Mouse (Mus musculus): ENCODE measurements at regions not wholly inside any gene's neighbourhood (a gene's known extent, or its start where the extent isn't known, plus 50 kb on each side); places are given as distances from the start of the nearest gene placed in this dataset.

DNA sequence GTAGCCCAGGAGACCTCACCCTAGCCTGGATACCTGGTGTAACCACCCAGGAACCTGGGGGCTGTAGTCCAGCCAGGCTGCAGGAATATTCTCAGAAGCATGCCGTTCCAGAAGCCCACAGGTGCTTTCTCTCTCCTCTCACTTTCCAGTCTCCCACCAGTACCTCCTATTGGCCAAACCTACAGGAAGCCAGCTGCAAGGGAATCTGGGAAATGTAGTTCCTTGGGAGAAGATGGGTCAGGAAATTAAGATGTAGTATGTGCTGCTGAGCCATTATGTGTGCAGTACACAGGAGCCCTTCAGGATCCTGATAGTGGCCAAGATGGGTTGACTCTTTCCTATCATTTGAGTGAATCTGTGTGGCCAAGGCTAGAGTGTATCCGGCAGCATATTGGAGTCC, 282.8 kb downstream of the Uaca start:
- ATAC-seq (replicated peaks; ENCODE audit: low FRiP score, poor library complexity, severe bottlenecking), result no peak

- no peak for ATAC-seq (replicated peaks; ENCODE audit: low FRiP score, poor library complexity, severe bottlenecking)
Observed at GRCm38 (mm10) chr9:61077807-61078206, 283.5 kb downstream of the Uaca start.

DNA sequence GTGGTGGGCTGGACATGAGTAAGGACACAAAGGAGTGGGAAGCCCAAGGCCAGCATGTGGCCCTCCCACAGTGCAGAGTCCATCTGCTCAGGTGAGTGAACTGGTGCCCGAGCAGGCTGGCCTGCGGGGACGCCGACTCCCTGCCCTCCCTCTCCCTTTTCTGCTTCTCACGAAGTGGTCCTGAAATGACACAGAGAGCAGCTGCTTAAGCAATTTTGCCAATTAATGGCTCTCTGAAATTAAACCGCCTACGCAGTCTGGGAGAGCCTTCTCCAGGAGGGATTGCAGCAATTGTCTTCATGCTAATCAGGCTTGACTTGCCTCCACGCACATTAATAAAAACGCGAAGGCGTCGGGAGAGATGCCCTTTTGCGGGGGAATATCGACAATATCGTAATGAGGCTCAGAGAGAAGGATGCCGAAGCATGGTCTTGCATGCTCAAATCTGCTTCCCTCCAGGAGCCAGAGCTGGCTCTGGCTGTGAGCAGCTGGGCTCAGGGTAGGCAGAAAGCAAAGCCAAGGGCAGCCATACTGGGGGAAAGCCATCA, 287.2 kb downstream of the Uaca start:
- ATAC-seq (replicated peaks; ENCODE audit: low FRiP score, poor library complexity, severe bottlenecking), result no peak

DNA sequence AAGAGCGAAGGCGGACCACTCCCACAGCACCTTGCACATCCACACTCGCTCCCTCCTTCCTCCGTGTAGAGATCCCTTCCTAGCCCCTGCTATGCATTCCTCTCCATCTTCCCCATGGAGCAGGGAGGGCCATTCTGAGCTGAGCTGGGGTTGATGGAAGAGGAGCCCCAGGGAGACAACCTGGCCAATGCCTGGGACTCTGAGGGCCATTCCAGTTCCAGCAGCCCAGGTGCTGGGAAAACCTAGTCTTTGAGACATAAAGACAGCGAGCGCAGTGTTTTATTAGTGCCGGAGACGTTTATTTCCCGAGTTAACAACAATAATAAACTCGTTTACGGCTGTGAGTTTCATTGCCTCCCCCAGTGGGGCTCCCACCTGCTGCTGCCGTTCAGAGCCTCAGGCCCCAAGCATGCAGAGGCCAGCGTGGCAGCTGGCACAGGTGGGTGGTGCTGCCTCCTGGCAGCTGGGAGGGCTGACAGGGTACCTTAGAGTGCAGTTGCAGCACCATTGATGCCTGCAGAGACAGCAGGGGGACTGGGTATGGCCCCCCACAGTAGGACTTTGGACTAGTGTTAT, 287.4 kb upstream of the Tle3 start:
- no peak for ATAC-seq (replicated peaks; ENCODE audit: low FRiP score, poor library complexity, severe bottlenecking)

GRCm38 (mm10) chr9:61087035-61087434, 285.1 kb upstream of the Tle3 start:
- no peak for ATAC-seq (replicated peaks; ENCODE audit: low FRiP score, poor library complexity, severe bottlenecking)

DNA sequence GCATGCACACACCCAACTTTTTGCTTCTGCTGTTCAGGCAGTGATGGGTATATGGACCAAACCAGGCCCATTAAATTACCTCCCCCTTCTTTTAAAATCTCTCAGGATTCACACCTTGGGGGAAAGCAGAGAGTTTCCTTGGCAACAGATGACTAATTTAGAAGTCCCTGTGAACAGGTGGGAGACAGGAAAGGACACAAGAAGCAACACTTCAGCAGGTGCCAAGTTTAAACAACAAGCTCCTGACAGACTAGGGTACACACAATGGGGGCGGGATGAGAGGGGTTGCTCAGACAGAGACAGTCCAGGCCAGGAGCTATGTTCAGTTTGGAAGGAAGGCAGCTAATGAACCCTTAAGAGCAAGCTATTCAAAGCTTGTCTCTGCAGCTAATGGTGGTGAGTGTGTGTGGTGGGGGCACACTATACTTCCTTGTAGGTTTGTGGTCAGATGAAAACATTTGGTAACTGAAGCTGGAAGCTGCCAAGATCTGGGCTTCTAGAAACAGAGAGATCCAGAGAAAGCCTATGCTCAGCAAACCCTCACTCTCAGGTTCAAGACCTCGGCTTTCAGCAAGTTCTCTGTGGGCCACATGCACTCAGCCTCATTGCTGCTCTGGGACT, 283.0 kb upstream of the Tle3 start:
- ATAC-seq (replicated peaks; ENCODE audit: low FRiP score, poor library complexity, severe bottlenecking), result no peak

DNA sequence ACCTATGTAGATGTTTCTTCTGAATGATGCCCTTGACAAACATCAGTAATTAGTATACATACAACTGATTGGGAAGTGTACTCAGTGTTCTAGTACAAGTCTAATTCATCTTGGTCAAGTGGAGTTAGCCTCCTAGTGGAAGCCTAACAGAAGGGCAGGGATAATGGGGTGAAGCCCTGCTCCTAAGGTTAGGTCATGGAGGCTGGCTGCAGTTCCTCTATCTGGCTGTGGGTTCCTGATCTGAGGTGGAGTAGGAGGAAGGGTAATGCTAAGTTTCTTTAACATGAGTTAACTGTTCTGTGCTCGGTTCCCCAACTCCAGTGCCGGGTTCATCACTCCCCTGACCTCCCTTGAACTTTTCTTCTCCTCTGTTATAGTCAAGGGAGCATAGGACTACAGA, 281.1 kb upstream of the Tle3 start:
- no peak for ATAC-seq (replicated peaks; ENCODE audit: low FRiP score, poor library complexity, severe bottlenecking)

GRCm38 (mm10) chr9:61092834-61093479, 279.2 kb upstream of the Tle3 start:
- ATAC-seq (replicated peaks; ENCODE audit: low FRiP score, poor library complexity, severe bottlenecking), result no peak

DNA sequence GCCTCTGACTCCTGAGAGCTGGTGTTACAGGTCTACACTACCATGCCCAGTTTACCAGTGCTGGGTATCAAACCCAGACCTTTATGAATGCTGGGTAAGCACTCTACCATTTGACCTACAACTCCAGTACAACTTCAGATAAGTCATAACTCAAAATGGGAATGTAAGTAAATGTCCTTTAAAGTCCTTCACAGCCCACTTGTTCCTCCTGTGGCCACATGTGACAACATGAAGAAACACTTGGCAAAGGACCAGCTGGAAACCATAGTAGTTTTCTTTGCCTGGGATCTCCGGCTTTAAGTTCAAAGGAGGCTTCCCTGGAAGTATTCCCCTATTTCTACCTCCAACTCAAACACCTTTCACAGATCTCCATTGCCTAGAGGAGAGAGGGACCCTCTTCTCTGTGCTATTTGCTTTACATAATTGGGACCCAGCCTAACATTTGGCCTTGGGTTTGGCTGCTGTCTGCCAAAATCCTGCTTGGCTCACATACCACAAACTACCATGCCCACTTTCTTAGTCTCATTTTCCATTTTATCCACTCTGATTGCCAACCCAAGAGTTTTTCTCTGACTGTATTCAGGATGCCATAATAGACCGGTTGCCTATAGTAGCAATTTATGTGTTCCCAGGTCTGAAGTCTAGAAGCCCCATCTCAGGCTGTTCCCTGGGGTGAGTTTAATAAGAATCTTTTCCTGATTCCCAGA, 276.9 kb upstream of the Tle3 start:
- ATAC-seq (replicated peaks; ENCODE audit: low FRiP score, poor library complexity, severe bottlenecking), result no peak

- ATAC-seq (replicated peaks; ENCODE audit: low FRiP score, poor library complexity, severe bottlenecking), result no peak
Observed at GRCm38 (mm10) chr9:61101741-61102450, 270.3 kb upstream of the Tle3 start.

DNA sequence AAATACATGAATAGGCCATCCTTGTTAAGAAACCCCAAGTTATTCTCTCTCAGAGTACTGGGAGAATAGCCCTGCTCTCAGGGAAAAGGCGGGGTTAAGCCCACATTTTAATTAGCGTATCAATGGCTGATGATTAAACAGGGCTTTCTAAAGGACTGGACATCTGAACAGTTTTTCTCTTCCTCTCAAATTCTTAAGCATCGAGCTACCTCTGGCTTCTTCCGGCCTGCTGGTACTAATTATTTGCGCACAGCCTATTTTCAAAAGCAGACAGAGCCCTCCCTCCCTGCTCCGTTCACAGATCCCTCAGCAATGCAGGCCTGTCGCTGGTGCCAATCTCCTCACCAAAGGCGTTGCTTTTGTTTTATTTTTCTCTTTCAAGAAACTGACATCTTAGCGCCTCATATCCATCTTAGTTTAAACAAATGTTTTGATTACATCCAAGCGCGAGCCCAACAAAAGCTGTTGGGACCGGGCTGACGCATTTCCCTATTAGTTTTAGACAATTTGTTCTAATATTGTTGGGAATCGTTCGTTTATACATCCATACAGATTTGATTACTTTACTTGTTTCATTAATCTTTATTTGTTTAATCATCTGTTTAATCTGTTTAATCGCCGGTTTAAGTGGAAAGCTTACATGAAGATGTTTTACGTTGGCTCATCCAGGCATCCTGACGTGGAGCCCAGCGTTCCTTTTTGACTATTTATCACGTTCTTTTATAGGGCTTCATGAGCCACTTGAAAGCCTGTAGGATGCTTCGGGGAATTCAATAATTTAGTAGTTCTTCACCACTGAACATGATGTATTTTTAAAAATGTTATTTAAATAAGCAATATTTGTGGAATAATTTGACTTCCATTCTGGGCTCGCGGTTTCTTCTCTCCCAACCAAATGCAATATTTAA, 269.5 kb upstream of the Tle3 start:
- no peak for ATAC-seq (replicated peaks; ENCODE audit: low FRiP score, poor library complexity, severe bottlenecking)

DNA sequence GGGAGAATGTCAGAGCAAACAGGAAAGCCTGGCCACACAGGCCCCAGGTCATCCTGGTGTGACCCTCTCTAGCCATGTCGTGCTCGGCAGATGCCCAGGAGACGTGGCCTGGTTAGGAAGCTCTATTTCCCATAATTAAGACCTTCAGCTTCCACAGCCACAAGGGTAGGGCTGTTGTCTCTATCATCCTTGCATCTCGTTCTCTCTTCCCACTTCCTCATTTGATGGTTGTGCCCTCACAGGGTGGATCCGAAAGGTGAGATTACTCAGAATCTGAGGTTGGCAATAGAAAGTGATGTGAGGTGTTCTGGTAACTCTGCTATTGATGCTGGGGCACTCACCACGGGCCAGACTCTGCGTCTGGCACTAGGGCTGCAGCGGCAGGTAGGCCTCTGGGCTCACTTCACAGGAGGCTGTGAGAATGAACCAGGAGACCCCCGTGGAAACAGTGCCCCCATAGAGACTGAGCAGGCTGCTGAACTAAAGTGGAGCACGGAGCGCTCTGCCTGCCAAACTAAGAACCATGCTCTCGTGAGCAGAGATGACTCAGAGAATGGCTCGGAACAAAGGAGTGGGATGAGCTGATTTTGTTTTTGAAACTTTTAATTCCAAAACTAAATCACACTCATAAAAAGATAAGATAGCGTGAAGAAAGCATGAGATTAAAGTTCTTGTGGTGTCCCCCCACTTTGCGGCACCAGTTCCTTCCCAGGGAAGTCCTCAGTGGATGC, 266.5 kb upstream of the Tle3 start:
- ATAC-seq (replicated peaks; ENCODE audit: low FRiP score, poor library complexity, severe bottlenecking), result no peak

GRCm38 (mm10) chr9:61109519-61110285, 262.5 kb upstream of the Tle3 start:
- no peak for ATAC-seq (replicated peaks; ENCODE audit: low FRiP score, poor library complexity, severe bottlenecking)

GRCm38 (mm10) chr9:61111206-61111605, 261.0 kb upstream of the Tle3 start:
- no peak for ATAC-seq (replicated peaks; ENCODE audit: low FRiP score, poor library complexity, severe bottlenecking)

- ATAC-seq (replicated peaks; ENCODE audit: low FRiP score, poor library complexity, severe bottlenecking), result no peak
Observed at GRCm38 (mm10) chr9:61111733-61112415, 260.3 kb upstream of the Tle3 start.

DNA sequence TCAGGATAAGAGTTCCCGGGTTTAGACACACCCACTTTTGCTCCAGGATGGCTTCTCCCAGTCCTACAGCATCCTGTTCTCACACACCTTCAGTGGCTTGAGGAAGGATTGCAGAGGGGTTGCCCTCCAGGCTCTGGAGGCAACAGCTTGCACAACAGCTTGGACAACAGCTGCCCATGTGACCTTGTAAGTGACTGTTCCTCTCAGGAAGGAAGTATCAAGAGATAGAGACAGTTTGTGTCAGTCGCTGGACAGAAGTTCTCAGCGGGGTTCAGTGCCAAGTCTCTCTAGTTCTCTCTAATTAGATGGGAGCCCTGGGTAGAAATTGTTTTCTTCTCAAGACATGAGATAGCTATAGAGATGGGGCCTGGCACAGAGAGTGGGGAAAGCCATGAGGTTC, 252.9 kb upstream of the Tle3 start:
- no peak for ATAC-seq (replicated peaks; ENCODE audit: low FRiP score, poor library complexity, severe bottlenecking)

DNA sequence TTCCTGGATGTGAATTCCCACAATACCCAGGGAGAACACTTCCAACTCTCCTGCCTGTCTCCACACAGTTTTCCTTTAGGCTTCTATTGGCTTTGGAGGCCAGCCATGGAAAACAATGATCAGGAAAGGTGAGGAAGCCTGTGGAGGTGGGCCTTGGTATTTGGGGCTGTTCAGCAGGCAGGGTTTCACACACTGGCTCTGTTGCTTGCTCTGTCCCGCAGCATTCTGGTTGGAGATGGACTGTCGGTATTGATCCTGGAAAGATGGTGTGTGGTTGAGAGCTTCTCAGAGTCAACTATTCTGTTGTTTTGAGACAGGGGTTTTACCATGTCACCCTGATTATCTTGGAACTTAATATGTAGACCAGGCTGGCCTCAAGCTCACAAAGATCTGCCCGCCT, 251.6 kb upstream of the Tle3 start:
- ATAC-seq (replicated peaks; ENCODE audit: low FRiP score, poor library complexity, severe bottlenecking), result no peak

All from erythroid progenitor cell, adult 5-6 weeks (primary cell).